Mouse (Mus musculus) heart, adult 2 months (tissue): ENCODE measurements around the gene Plin1.

ENCODE experiments used
- EP300 ChIP-seq: fragments of 200-500 bp; IDR thresholded peaks from 2 replicates; pipeline ENCODE4 v1.6.1; 2011; ENCODE audit warnings: low read depth, low read length, control low read depth; ENCODE audit not compliant: insufficient read depth
- POLR2A ChIP-seq: fragments of 200-500 bp; IDR thresholded peaks from 2 replicates; pipeline ENCODE4 v1.6.1; 2011; ENCODE audit warnings: mild to moderate bottlenecking, low read depth, low read length, control low read depth; ENCODE audit not compliant: insufficient read depth

DNA sequence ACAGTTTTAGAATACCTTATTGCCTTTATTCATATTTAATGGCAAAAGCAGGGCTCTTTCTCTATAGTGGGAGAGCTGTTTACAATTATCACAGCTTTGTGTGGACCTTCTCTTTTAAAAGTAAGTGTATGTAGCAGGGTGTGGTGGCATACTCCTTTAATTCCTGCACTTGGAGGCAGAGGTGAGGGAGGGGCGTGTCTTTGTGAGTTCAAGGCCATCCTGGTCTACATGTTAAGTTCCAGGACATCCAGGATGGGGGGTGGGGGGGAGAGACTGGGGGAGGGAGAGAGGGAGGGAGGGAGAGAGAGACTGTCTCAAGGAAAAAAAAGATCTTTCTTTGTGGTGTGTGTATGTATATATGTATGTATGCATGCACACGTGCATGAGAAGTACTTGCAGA lies 52.5 kb downstream of the Plin1 start:
- no peak for TF ChIP-seq EP300
- no peak for TF ChIP-seq POLR2A
